Mouse (Mus musculus) heart, adult 2 months (tissue): ENCODE results near the gene Trim41. TPM values are rescaled to one million over a fixed set of nuclear protein-coding genes. Genes with fewer than 3 reads are reported as not detected.

ENCODE experiments used
- DNase-seq, 2 experiments: peaks; one replicate each; pipeline ENCODE4 v3.0.0; 2021
- H3K27ac ChIP-seq: fragments of 200-600 bp; 2 replicates; pipeline ENCODE4 v1.8.1; 2022
- H3K27me3 ChIP-seq: fragments of 200-500 bp; 2 replicates; pipeline ENCODE4 v1.6.1; 2012; ENCODE audit warnings: mild to moderate bottlenecking, low read length, inconsistent platforms, mixed read lengths; ENCODE audit not compliant: control insufficient read depth, insufficient read depth
- H3K36me3 ChIP-seq: fragments of 200-500 bp; 2 replicates; pipeline ENCODE4 v1.6.1; 2012; ENCODE audit warnings: low read length, inconsistent platforms; ENCODE audit not compliant: control insufficient read depth, insufficient read depth
- H3K4me1 ChIP-seq: fragments of 200-500 bp; 2 replicates; pipeline ENCODE4 v1.6.1; 2011; ENCODE audit warnings: low read length; ENCODE audit not compliant: control insufficient read depth, insufficient read depth
- H3K4me3 ChIP-seq: fragments of 200-600 bp; 2 replicates; pipeline ENCODE4 v1.8.1; 2022
- H3K79me2 ChIP-seq: fragments of 200-500 bp; replicated peaks from 2 replicates; pipeline ENCODE4 v1.6.1; 2012; ENCODE audit warnings: mild to moderate bottlenecking, inconsistent platforms, low read length, moderate library complexity, mixed read lengths; ENCODE audit not compliant: control insufficient read depth, insufficient read depth
- H3K9ac ChIP-seq: fragments of 200-500 bp; 2 replicates; pipeline ENCODE4 v1.6.1; 2012; ENCODE audit warnings: low read depth, mild to moderate bottlenecking, control low read depth, inconsistent platforms, low read length, mixed read lengths
- CTCF ChIP-seq: fragments of 200-600 bp; IDR thresholded peaks from 2 replicates; pipeline ENCODE4 v1.8.1; 2022; ENCODE audit warnings: antibody characterized with exemption, mild to moderate bottlenecking, moderate library complexity
- EP300 ChIP-seq: fragments of 200-500 bp; IDR thresholded peaks from 2 replicates; pipeline ENCODE4 v1.6.1; 2011; ENCODE audit warnings: low read depth, low read length, control low read depth; ENCODE audit not compliant: insufficient read depth
- POLR2A ChIP-seq: fragments of 200-500 bp; IDR thresholded peaks from 2 replicates; pipeline ENCODE4 v1.6.1; 2011; ENCODE audit warnings: mild to moderate bottlenecking, low read depth, low read length, control low read depth; ENCODE audit not compliant: insufficient read depth
- WGBS: fragments of 180-500 bp; shearing (Covaris S2); methylation state at CpG from one replicate; pipeline ENCODE4 v1.1.7; 2018; 5-methylcytosine and 5-hydroxymethylcytosine counted together
- intact Hi-C: fragments of 180-260 bp; cut with DNase I; formaldehyde crosslinking; loops from one replicate; pipeline ENCODE4 v1.15.1; 2025
- long read RNA-seq: library from polyadenylated mRNA; stranded (forward); transcript quantifications from one replicate; pipeline ENCODE4 v2.0.0, GENCODE M21; 2021
- polyA plus RNA-seq: library from polyadenylated mRNA; depleted of rRNA; stranded (reverse); fragments of >200 nt; gene quantifications from 2 replicates; pipeline ENCODE4 v1.2.3, GENCODE M21; 2012; rRNA removed
- total RNA-seq, 2 experiments: library from RNA; stranded (reverse); gene quantifications; 2 replicates each; pipeline ENCODE4 v1.2.3; 2021

Trim41 gene
- total RNA-seq (10 to 100 TPM; 19.8 to 19.9 TPM), polyA plus RNA-seq (19.1 and 19.3 TPM in 2 replicates)
- long read RNA-seq, partial matches to known transcripts = 4 of 5 reads
- long read RNA-seq, other reads (novel, unspliced or antisense) = 0 of 5 reads

DNA sequence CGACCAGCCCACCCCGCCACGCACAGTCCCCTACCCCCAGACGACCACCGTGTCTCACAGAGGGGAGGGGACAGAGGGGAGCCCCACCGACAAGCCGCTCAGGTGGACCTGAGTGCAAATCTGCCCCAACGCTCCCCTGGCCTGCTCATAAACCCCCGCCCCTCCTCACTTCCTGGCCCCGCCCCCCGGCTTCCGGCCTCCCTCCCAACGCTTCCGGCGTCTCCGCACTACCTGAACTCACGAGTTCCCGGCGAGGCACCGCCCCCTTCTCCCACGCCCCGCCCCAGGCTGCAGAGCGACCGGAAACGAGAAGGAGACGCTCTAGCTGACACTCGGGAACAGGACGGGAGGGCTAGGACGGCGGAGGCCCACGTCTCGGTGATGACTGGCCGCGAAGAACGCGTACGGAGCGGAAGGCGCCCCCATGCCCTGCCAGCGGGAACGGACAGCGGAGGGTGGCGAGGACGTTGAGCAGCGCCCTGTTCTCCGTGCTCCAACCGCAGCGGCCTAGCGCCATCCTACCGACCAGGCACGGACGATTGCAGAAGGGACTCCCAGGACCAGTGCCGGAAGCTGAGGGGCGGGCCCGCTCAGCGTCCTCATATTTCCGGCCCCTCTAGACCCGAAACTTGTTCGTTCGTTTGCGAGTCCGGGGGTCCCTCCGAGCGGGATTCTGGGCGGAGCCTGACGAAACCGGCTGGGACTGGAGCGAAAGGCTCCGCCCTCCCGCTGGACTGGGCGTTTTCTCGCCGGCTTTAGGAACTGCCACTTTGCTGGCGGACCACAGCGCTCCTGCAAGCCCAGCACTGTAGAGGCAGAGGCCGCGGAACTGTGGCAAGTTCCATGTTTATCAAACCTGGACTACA, at the start of gene Trim41:
TSS of gene Trim41 (minus strand) at position 554 of the 866 bp plus-strand sequence.
- H3K79me2 ChIP-seq = no peaks in the 10 kb centered on the region
- peak within 1 kb of the TSS; percentile 91 for H3K9ac ChIP-seq
- H3K4me1 ChIP-seq = peaks cover 5% of the 10 kb centered on the region
- TF ChIP-seq EP300 (peak; percentile 81; the same call in 1 of the 2 replicates), POLR2A (peak; percentile 99), CTCF (no peak)
- no peaks in the 10 kb centered on the region for H3K27me3 ChIP-seq
- peak; percentile 97 to 99 for DNase-seq
- peak within 1 kb of the TSS; percentile 100 for H3K27ac ChIP-seq
- peak within 1 kb of the TSS; percentile 97 for H3K4me3 ChIP-seq
- intact Hi-C loops = loop anchor here (1.0 to 5.0 kb wide), 3 partner anchors 39 to 435 kb away; partner anchors contain the start of gene Zfp62
- H3K36me3 ChIP-seq = peaks cover 4% of the 10 kb centered on the region; the same call in 1 of the 2 replicates
- WGBS = under 1% methylated on average over 76 of the region's 77 CpGs

DNA sequence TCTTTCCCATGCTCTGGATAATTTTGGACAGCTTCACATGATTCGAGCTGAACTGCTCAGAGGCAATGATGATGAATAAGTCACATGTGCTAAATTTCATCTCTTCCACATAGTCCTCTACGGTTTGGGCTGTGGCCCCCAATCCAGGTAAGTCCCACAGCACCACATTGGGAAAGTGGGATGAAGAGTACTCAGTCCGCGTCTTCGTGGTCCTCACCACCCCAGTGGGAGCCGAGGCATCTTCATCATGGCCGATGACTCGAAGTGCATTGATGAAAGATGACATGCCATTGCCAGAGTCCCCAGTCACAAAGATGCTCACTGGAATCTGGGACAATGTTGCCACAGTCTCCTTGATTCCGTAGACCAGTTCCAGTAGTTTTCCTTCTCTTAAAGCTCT, 49.3 kb upstream of the Trim41 start:
- Histone ChIP-seq H3K36me3 (peaks cover 18% of the 10 kb centered on the region), H3K79me2 (peaks cover 4% of the 10 kb centered on the region), H3K27me3 (no peaks in the 10 kb centered on the region), H3K4me1 (peaks cover 1% of the 10 kb centered on the region; the same call in 1 of the 2 replicates), H3K27ac (no peak overlapping the region), H3K4me3 (no peak overlapping the region), H3K9ac (no peak overlapping the region)
- intact Hi-C loops = no loop called here
- TF ChIP-seq CTCF (no peak), POLR2A (no peak), EP300 (no peak)
- DNase-seq = no peak
- 96% methylated on average over 9 of the region's 9 CpGs for WGBS

DNA sequence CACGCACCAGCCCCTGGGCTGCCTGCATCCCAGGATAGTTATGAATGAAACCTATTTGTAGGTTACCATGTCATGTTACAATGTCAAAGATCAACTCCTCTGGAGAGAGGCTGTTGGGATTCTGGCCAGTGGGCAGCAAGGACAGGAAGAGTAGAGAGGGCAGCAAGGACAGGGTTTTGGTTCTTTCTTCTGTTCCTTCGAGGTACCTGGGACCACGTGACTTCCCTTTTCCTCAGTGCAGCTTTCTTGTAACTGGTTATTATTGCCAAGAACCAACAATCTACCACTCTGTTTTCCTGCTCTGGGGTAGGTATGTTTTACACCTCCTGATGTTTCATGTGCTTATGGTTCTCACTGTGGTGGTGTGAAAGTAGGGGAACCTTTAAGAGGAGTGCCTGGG, 46.7 kb upstream of the Trim41 start:
- no peak for DNase-seq
- TF ChIP-seq CTCF (no peak), POLR2A (no peak), EP300 (no peak)
- Histone ChIP-seq H3K4me3 (no peak overlapping the region), H3K4me1 (no peaks in the 10 kb centered on the region; the same call in 1 of the 2 replicates), H3K79me2 (0 out of 2 replicates have a peak, but pooled peaks cover 2% of the 10 kb centered on the region), H3K27ac (no peak overlapping the region), H3K36me3 (peaks cover 16% of the 10 kb centered on the region), H3K9ac (no peak overlapping the region), H3K27me3 (no peaks in the 10 kb centered on the region)
- intact Hi-C loops = no loop called here
- 82% methylated on average over 3 of the region's 3 CpGs for WGBS

GRCm38 (mm10) chr11:48862784-48863319, 45.7 kb upstream of the Trim41 start:
- no peak overlapping the region for H3K4me3 ChIP-seq
- peaks cover 14% of the 10 kb centered on the region for H3K36me3 ChIP-seq
- peaks cover 1% of the 10 kb centered on the region; the same call in 1 of the 2 replicates for H3K4me1 ChIP-seq
- DNase-seq = no peak
- no peak overlapping the region for H3K27ac ChIP-seq
- H3K9ac ChIP-seq = no peak overlapping the region
- WGBS = 79% methylated on average over 1 of the region's 1 CpGs
- intact Hi-C loops = no loop called here
- no peak for TF ChIP-seq CTCF
- no peak for TF ChIP-seq POLR2A
- TF ChIP-seq EP300 = no peak
- 0 out of 2 replicates have a peak, but pooled peaks cover 2% of the 10 kb centered on the region for H3K79me2 ChIP-seq
- no peaks in the 10 kb centered on the region for H3K27me3 ChIP-seq

GRCm38 (mm10) chr11:48859014-48859413, 41.9 kb upstream of the Trim41 start:
- Histone ChIP-seq H3K36me3 (no peaks in the 10 kb centered on the region), H3K4me1 (peaks cover 4% of the 10 kb centered on the region), H3K27ac (no peak overlapping the region), H3K79me2 (no peaks in the 10 kb centered on the region), H3K9ac (no peak overlapping the region), H3K4me3 (no peak overlapping the region; the same call in 1 of the 2 replicates), H3K27me3 (no peaks in the 10 kb centered on the region)
- no peak for DNase-seq
- under 1% methylated on average over 6 of the region's 6 CpGs for WGBS
- TF ChIP-seq EP300 = no peak
- peak; percentile 93 for TF ChIP-seq CTCF
- intact Hi-C loops = loop anchor here (1.0 kb wide), 1 partner anchor 69 kb away; no protein-coding TSS in a partner anchor
